Mouse (Mus musculus) megakaryocyte-erythroid progenitor cell, adult 5 weeks (primary cell): ENCODE measurements around the gene Lama4. TPM values are rescaled to one million over a fixed set of nuclear protein-coding genes. Genes with fewer than 3 reads are reported as not detected.

Experiments
- polyA plus RNA-seq: library from polyadenylated mRNA; stranded (reverse); fragments of >175 nt; gene quantifications from 2 replicates; pipeline ENCODE4 v1.2.3, GENCODE M21; 2012

The Lama4 gene
- 0.15 TPM in 1 of 2 replicates, not detected in the other for polyA plus RNA-seq

GRCm38 (mm10) chr10:38965075-38965781 is at the start of gene Lama4:
TSS of gene Lama4 (plus strand) at chr10:38965515.

GRCm38 (mm10) chr10:39133462-39134310 is 168.4 kb downstream of the Lama4 start, which contains the start of the genes Fam229b and Tube1:
TSS of gene Fam229b (minus strand) at chr10:39133914.
TSS of gene Tube1 (plus strand) at chr10:39133976.

Other genes starting within 250 kb of the Lama4 start
- not detected in 2 replicates for gene Rfpl4b, start 143.7 kb upstream of the Lama4 start, polyA plus RNA-seq
- 0.30 TPM in 1 of 2 replicates, not detected in the other for gene Fam229b, start 168.4 kb downstream of the Lama4 start, polyA plus RNA-seq
- gene Tube1, start 168.5 kb downstream of the Lama4 start, polyA plus RNA-seq, result 2.6 and 3.1 TPM in 2 replicates
- gene Ccn6, start 198.3 kb downstream of the Lama4 start, polyA plus RNA-seq, result not detected in 2 replicates